Mouse (Mus musculus): ENCODE data around the gene Brpf3.

DNA sequence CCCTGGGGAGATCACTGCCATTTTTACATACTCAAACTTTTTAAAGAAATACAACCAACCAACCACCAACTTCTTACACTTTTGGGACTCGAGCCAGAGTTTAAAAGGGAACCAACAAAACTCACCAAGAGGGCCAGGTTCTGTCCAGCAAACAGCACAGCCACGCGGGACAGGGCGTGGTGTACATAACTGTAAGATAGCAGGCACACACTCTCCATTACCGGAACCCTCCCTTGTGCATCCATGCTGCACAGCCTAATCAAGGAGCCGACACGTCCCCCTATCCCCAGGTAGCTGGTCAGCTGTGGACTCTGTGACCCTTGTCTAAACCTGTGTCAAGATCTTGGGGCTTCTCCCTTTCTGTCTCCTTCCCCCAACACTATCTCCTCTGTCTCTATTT is 37.0 kb downstream of the Brpf3 start:
- TF ChIP-seq CTCF (IDR thresholded peaks at IDR 0.05; ENCODE audit: borderline replicate concordance, extremely low read depth, insufficient read depth, insufficient read length) (no peak), POLR2A (IDR thresholded peaks at IDR 0.05; ENCODE audit: borderline replicate concordance, extremely low read depth, insufficient read depth, insufficient read length, poor library complexity, severe bottlenecking) (no peak)

Measured in brain, embryonic 14.5 days (tissue).